Mouse (Mus musculus): ENCODE measurements around the gene Ptgr2. TPM values are rescaled to one million over a fixed set of nuclear protein-coding genes. Genes with fewer than 3 reads are reported as not detected.

Ptgr2 gene
- polyA plus RNA-seq, 1 experiment from 2014 or later: 30.4 TPM

DNA sequence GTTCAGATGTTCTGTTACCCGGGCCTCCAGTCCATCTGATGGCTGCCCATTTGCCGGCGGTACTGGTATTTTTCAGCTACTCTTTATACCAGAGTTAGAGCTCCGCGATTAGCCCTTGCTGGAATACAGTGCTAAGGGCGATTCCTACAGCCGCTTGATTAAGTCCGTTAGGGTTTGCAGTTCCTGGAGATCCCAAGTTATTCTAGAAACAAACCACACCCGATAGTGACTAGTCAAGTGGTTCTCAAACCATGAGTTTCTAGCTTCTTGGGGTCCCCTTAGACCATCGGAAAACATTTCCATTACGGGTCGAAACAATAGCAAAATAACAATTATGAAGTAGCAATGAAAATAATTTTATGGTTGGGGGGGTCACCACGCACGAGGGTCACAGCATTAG is 641 bp upstream of the Ptgr2 start:
- peak overlapping the region; percentile 63 for H3K4me3 ChIP-seq (ENCODE audit: low read depth, low read length)
- no peak overlapping the region for H3K27ac ChIP-seq (ENCODE audit: low read depth)
- H3K27me3 ChIP-seq (replicated peaks; ENCODE audit: control insufficient read depth, insufficient read depth, low read length): no peaks in the 10 kb centered on the region
- no peak for DNase-seq (ENCODE audit: low spot score)
- peak overlapping the region; percentile 83 for H3K4me2 ChIP-seq (ENCODE audit: low read length)
- no peak overlapping the region for H3K9ac ChIP-seq (ENCODE audit: low read length)
- 75% methylated on average over 14 of the region's 14 CpGs for WGBS
- no peak for ATAC-seq (replicated peaks; ENCODE audit: low FRiP score, low TSS enrichment, low read depth)
- no peaks in the 10 kb centered on the region for H3K36me3 ChIP-seq (ENCODE audit: control insufficient read depth, insufficient read depth, low read length)
- no peaks in the 10 kb centered on the region for H3K9me3 ChIP-seq (ENCODE audit: control insufficient read depth, low read length)
- H3K4me1 ChIP-seq (replicated peaks; ENCODE audit: control insufficient read depth, insufficient read depth, low read length): 0 out of 2 replicates have a peak, but pooled peaks cover 6% of the 10 kb centered on the region

DNA sequence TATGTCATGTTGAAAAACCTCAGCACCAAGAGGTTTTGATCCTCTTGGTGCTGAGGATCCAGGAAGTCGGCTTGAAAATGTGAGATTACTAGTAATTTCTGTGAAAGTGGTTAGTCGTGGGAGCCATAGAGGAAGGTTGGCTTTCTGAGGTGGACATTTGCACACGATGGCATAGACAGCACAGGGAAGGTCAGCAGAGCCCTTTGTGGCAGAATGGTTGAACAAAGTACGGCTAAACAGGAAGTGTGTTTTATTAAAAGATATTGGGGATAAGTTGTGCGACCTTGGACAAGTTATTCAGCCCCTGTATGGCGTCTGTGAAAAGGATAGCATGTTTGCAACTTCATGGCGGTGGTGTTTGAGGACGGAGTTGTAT is 549 bp downstream of the Ptgr2 start:
- 0 out of 2 replicates have a peak, but pooled peaks cover 6% of the 10 kb centered on the region for H3K4me1 ChIP-seq (replicated peaks; ENCODE audit: control insufficient read depth, insufficient read depth, low read length)
- H3K27ac ChIP-seq (ENCODE audit: low read depth): 0 out of 2 replicates have a peak overlapping the region, but pooled peaks have one; percentile 24
- no peaks in the 10 kb centered on the region for H3K36me3 ChIP-seq (ENCODE audit: control insufficient read depth, insufficient read depth, low read length)
- peak overlapping the region; percentile 83 for H3K4me2 ChIP-seq (ENCODE audit: low read length)
- H3K9me3 ChIP-seq (ENCODE audit: control insufficient read depth, low read length): no peaks in the 10 kb centered on the region
- peak overlapping the region; percentile 63 for H3K4me3 ChIP-seq (ENCODE audit: low read depth, low read length)
- no peak for DNase-seq (ENCODE audit: low spot score)
- peak; percentile 30; the same call in 1 of the 2 replicates for ATAC-seq (replicated peaks; ENCODE audit: low FRiP score, low TSS enrichment, low read depth)
- H3K9ac ChIP-seq (ENCODE audit: low read length): peak overlapping the region; percentile 54
- no peaks in the 10 kb centered on the region for H3K27me3 ChIP-seq (replicated peaks; ENCODE audit: control insufficient read depth, insufficient read depth, low read length)
- 33% methylated on average over 8 of the region's 8 CpGs for WGBS

DNA sequence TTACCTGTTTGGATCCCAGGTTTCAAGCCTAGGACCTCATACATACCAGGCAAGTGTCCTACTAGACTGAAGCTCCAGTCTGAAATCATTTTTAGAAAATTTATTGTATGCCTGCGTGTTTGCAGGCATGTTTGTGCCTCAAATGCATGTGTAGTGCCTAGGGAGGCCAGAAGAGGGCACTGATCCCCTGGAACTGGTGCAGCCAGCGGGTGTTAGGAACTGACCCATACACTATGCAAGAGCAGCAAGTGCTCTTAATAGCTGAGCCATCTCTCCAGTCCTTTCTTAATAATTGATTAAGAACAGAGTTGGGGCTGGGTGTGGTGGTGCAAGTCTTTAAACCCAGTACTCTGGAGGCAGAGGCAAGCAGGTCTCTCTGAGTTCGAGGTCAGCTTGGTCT is 3.4 kb downstream of the Ptgr2 start:
- DNase-seq (ENCODE audit: low spot score) (no peak), ATAC-seq (replicated peaks; ENCODE audit: low FRiP score, low TSS enrichment, low read depth) (no peak)

DNA sequence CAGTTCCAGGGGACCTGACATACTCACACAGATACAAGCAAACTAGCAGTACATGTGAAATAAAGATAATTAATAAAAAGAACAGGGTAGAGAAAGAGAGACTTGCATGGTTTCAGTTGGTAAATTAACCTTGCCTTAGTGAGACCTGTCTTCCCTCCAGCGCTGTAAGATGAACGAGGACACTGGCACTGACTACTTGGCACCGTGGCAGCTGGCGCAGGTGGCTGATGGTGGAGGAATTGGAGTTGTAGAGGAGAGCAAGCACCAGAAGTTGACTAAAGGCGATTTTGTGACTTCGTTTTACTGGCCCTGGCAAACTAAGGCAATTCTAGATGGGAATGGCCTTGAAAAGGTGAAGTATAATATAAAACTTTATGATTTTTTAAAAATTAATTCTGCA is 12.8 kb downstream of the Ptgr2 start:
- H3K27ac ChIP-seq (ENCODE audit: low read depth): no peak overlapping the region
- no peak overlapping the region for H3K9ac ChIP-seq (ENCODE audit: low read length)
- no peak overlapping the region for H3K4me2 ChIP-seq (ENCODE audit: low read length)
- no peak for DNase-seq (ENCODE audit: low spot score)
- 93% methylated on average over 6 of the region's 6 CpGs for WGBS
- ATAC-seq (replicated peaks; ENCODE audit: low FRiP score, low TSS enrichment, low read depth): no peak
- no peaks in the 10 kb centered on the region for H3K27me3 ChIP-seq (replicated peaks; ENCODE audit: control insufficient read depth, insufficient read depth, low read length)
- H3K36me3 ChIP-seq (ENCODE audit: control insufficient read depth, insufficient read depth, low read length): peaks cover 32% of the 10 kb centered on the region
- H3K4me3 ChIP-seq (ENCODE audit: low read depth, low read length): no peak overlapping the region
- no peaks in the 10 kb centered on the region for H3K9me3 ChIP-seq (ENCODE audit: control insufficient read depth, low read length)
- no peaks in the 10 kb centered on the region for H3K4me1 ChIP-seq (replicated peaks; ENCODE audit: control insufficient read depth, insufficient read depth, low read length)

More for the DNA sequence above, 3.4 kb downstream of the Ptgr2 start:
- H3K9me3 ChIP-seq (ENCODE audit: control insufficient read depth, low read length): no peaks in the 10 kb centered on the region
- 52% methylated on average over 3 of the region's 3 CpGs for WGBS
- no peak overlapping the region for H3K4me3 ChIP-seq (ENCODE audit: low read depth, low read length)
- peaks cover 3% of the 10 kb centered on the region; the same call in 1 of the 2 replicates for H3K36me3 ChIP-seq (ENCODE audit: control insufficient read depth, insufficient read depth, low read length)
- 0 out of 2 replicates have a peak, but pooled peaks cover 6% of the 10 kb centered on the region for H3K4me1 ChIP-seq (replicated peaks; ENCODE audit: control insufficient read depth, insufficient read depth, low read length)
- H3K27me3 ChIP-seq (replicated peaks; ENCODE audit: control insufficient read depth, insufficient read depth, low read length): no peaks in the 10 kb centered on the region
- H3K9ac ChIP-seq (ENCODE audit: low read length): no peak overlapping the region
- H3K4me2 ChIP-seq (ENCODE audit: low read length): no peak overlapping the region
- no peak overlapping the region for H3K27ac ChIP-seq (ENCODE audit: low read depth)

DNA sequence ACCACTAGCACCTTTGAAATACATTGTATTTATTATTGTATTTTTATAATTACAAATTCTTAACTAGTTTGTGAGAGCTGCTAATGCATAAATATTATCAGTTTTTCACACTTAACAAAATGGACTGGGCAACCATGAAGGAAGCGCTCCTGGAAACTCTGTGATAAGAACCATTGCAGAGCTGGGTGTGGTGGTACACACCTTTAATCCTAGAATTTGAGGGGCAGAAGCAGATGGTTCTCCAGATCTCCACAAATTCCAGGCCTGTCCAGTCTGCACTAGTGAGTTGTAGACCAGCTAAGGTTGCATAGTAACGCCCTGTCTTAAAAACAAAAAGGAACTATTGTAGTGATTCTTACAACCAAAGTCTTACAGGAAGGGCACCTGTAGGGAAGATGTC is 14.2 kb downstream of the Ptgr2 start:
- H3K27ac ChIP-seq (ENCODE audit: low read depth): no peak overlapping the region

DNA sequence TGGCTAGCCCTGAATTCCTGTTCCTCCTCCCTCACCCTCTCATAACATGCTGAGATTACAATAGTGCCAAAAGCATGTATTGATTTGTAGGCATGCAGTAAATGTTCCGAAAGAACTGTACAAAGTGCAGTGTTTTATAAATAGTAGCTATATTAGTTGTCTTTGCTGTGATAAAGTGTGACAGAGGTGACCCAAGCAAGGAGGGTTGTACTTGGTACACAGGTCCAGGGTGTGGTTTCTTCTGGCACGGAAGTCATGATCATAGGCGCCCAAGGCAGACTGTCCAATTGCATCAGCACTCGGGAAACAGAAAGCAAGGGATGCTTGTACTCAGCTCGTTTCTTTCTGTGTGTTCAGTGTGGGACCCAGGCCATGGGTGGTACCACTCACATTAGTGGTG is 19.1 kb downstream of the Ptgr2 start:
- ATAC-seq (replicated peaks; ENCODE audit: low FRiP score, low TSS enrichment, low read depth) (no peak), DNase-seq (ENCODE audit: low spot score) (no peak)
- no peaks in the 10 kb centered on the region for H3K9me3 ChIP-seq (ENCODE audit: control insufficient read depth, low read length)
- no peak overlapping the region for H3K27ac ChIP-seq (ENCODE audit: low read depth)
- 88% methylated on average over 5 of the region's 5 CpGs for WGBS
- H3K9ac ChIP-seq (ENCODE audit: low read length): no peak overlapping the region
- no peaks in the 10 kb centered on the region for H3K4me1 ChIP-seq (replicated peaks; ENCODE audit: control insufficient read depth, insufficient read depth, low read length)
- H3K27me3 ChIP-seq (replicated peaks; ENCODE audit: control insufficient read depth, insufficient read depth, low read length): no peaks in the 10 kb centered on the region
- peaks cover 19% of the 10 kb centered on the region for H3K36me3 ChIP-seq (ENCODE audit: control insufficient read depth, insufficient read depth, low read length)
- no peak overlapping the region for H3K4me2 ChIP-seq (ENCODE audit: low read length)
- H3K4me3 ChIP-seq (ENCODE audit: low read depth, low read length): no peak overlapping the region

More for the DNA sequence above, 14.2 kb downstream of the Ptgr2 start:
- no peak overlapping the region for H3K9ac ChIP-seq (ENCODE audit: low read length)
- WGBS: 97% methylated on average over 2 of the region's 2 CpGs
- no peak overlapping the region for H3K4me3 ChIP-seq (ENCODE audit: low read depth, low read length)
- no peak overlapping the region for H3K4me2 ChIP-seq (ENCODE audit: low read length)
- H3K4me1 ChIP-seq (replicated peaks; ENCODE audit: control insufficient read depth, insufficient read depth, low read length): no peaks in the 10 kb centered on the region
- ATAC-seq (replicated peaks; ENCODE audit: low FRiP score, low TSS enrichment, low read depth) (no peak), DNase-seq (ENCODE audit: low spot score) (no peak)
- no peaks in the 10 kb centered on the region for H3K27me3 ChIP-seq (replicated peaks; ENCODE audit: control insufficient read depth, insufficient read depth, low read length)
- peaks cover 28% of the 10 kb centered on the region for H3K36me3 ChIP-seq (ENCODE audit: control insufficient read depth, insufficient read depth, low read length)
- no peaks in the 10 kb centered on the region for H3K9me3 ChIP-seq (ENCODE audit: control insufficient read depth, low read length)

DNA sequence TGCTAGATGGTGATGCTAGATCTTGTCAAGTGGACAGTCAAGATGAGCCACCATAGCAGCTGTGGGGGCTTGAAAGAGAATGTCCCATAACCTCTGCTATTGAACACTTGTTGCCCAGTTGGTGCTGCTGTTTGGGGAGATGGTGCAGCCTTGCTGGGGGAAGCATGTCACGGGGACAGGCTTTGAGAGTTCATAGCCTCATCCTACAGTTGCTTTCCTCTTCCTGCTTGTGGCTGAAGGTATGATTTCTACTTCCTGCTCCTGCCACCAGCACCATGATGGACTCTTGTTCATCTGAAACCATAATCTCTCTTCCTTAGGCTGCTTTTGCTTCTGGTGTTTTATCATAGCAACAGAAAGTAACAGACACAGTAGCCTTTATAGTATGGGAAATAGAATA is 19.5 kb downstream of the Ptgr2 start:
- Histone ChIP-seq H3K9me3 (ENCODE audit: control insufficient read depth, low read length) (no peaks in the 10 kb centered on the region), H3K4me1 (replicated peaks; ENCODE audit: control insufficient read depth, insufficient read depth, low read length) (no peaks in the 10 kb centered on the region), H3K4me3 (ENCODE audit: low read depth, low read length) (no peak overlapping the region), H3K27ac (ENCODE audit: low read depth) (no peak overlapping the region), H3K9ac (ENCODE audit: low read length) (no peak overlapping the region), H3K36me3 (ENCODE audit: control insufficient read depth, insufficient read depth, low read length) (peaks cover 15% of the 10 kb centered on the region; the same call in 1 of the 2 replicates), H3K27me3 (replicated peaks; ENCODE audit: control insufficient read depth, insufficient read depth, low read length) (no peaks in the 10 kb centered on the region), H3K4me2 (ENCODE audit: low read length) (no peak overlapping the region)
- WGBS: 83% methylated on average over 1 of the region's 1 CpGs
- no peak for DNase-seq (ENCODE audit: low spot score)
- ATAC-seq (replicated peaks; ENCODE audit: low FRiP score, low TSS enrichment, low read depth): no peak

DNA sequence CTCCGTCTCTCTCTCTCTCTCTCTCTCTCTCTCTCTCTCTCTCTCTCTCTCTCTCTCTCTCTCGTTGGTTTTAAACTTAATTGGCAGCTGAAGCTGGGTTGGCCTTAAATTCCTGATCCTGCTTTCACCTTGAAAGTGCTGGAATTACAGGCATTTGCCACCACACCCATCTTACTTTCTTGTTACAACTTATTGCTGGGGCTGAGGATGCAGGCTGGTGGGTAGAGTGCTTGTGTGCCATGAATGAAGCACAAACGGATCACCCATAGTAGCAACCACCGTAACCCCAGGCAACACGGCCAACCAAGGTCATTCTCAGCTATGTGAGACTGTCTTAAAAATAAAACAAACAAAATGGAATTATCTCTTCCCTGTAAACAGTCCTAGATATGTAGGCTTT is 26.3 kb downstream of the Ptgr2 start:
- Histone ChIP-seq H3K36me3 (ENCODE audit: control insufficient read depth, insufficient read depth, low read length) (peaks cover 9% of the 10 kb centered on the region; the same call in 1 of the 2 replicates), H3K27ac (ENCODE audit: low read depth) (no peak overlapping the region), H3K4me2 (ENCODE audit: low read length) (no peak overlapping the region), H3K9ac (ENCODE audit: low read length) (no peak overlapping the region), H3K27me3 (replicated peaks; ENCODE audit: control insufficient read depth, insufficient read depth, low read length) (no peaks in the 10 kb centered on the region), H3K4me1 (replicated peaks; ENCODE audit: control insufficient read depth, insufficient read depth, low read length) (peaks cover 5% of the 10 kb centered on the region; the same call in 1 of the 2 replicates), H3K9me3 (ENCODE audit: control insufficient read depth, low read length) (no peaks in the 10 kb centered on the region), H3K4me3 (ENCODE audit: low read depth, low read length) (no peak overlapping the region)
- ATAC-seq (replicated peaks; ENCODE audit: low FRiP score, low TSS enrichment, low read depth) (no peak), DNase-seq (ENCODE audit: low spot score) (no peak)
- WGBS: 79% methylated on average over 3 of the region's 5 CpGs

DNA sequence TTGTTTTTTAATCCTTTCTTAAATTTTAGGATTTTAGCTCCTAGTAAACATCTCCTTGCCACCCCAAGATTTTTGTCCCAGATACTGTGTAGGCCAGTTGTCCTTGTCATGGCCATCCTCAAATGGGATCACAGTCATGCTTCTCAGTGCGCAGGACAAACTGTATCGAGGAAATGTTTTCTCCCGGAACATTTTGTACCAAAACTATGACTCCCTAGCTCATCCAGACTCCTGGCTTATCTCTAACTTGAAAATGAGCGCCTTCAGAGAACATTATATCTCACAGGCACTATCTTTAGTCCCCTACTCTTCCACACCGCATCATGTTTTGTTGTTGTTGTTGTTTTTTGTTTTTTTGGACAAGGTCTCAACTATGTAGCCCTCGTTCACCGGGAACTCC is 31.0 kb downstream of the Ptgr2 start:
- H3K4me3 ChIP-seq (ENCODE audit: low read depth, low read length): peak overlapping the region; percentile 78
- peaks cover 17% of the 10 kb centered on the region for H3K4me1 ChIP-seq (replicated peaks; ENCODE audit: control insufficient read depth, insufficient read depth, low read length)
- ATAC-seq (replicated peaks; ENCODE audit: low FRiP score, low TSS enrichment, low read depth) (no peak), DNase-seq (ENCODE audit: low spot score) (no peak)
- no peaks in the 10 kb centered on the region for H3K27me3 ChIP-seq (replicated peaks; ENCODE audit: control insufficient read depth, insufficient read depth, low read length)
- peak overlapping the region; percentile 96 for H3K27ac ChIP-seq (ENCODE audit: low read depth)
- peak overlapping the region; percentile 84 for H3K4me2 ChIP-seq (ENCODE audit: low read length)
- 37% methylated on average over 7 of the region's 7 CpGs for WGBS
- H3K9ac ChIP-seq (ENCODE audit: low read length): peak overlapping the region; percentile 88
- 0 out of 2 replicates have a peak, but pooled peaks cover 4% of the 10 kb centered on the region for H3K36me3 ChIP-seq (ENCODE audit: control insufficient read depth, insufficient read depth, low read length)
- no peaks in the 10 kb centered on the region for H3K9me3 ChIP-seq (ENCODE audit: control insufficient read depth, low read length)

Data from intestine, embryonic 14.5 days (tissue).